Mouse (Mus musculus): ENCODE results near the gene A730015C16Rik.

Gene A730015C16Rik

GRCm38 (mm10) chr4:108848505-108848848 is at the start of gene A730015C16Rik:
TSS of gene A730015C16Rik (minus strand) at chr4:108848619.
- peak; percentile 45 for DNase-seq

- DNase-seq: no peak
Observed at GRCm38 (mm10) chr4:108890876-108891275, 42.5 kb upstream of the A730015C16Rik start.

DNA sequence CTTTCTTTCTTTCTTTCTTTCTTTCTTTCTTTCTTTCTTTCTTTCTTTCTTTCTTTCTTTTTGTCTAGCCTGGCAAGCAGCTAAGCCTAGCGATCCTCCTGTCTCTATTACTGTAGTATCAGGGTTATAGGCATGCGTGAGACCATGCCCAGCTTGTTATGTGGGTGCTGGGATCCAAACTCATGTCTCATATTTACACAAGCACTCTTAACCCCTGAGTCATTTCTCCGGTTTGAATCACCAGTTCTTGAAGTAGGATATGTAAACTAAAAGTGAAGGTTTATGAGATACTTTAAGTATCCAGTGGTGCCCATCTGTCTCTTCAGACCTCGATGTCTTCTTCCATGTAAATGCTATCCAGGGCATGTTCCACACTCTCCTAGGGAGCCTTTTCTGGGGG is 39.0 kb upstream of the A730015C16Rik start:
- no peak for DNase-seq

DNA sequence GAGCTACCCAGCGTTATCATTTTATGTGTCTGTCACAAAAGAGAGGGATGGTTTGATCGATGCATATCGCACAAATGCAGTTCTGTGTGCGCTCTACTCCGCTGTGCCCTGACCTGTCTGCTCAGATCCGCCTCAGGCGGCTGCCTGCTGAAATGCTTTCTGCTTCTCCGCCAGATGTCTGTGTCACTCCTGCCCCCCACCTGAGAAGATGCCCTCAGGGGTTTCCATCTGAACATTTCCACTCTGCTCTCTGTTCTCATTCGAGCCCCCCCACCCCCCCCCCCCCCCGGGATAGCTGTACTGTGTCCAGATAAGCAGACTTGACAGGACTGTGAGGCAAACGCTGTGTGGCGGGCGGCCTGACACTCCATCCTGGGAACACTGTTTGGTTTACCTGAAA is 35.4 kb upstream of the A730015C16Rik start:
- DNase-seq: no peak

DNA sequence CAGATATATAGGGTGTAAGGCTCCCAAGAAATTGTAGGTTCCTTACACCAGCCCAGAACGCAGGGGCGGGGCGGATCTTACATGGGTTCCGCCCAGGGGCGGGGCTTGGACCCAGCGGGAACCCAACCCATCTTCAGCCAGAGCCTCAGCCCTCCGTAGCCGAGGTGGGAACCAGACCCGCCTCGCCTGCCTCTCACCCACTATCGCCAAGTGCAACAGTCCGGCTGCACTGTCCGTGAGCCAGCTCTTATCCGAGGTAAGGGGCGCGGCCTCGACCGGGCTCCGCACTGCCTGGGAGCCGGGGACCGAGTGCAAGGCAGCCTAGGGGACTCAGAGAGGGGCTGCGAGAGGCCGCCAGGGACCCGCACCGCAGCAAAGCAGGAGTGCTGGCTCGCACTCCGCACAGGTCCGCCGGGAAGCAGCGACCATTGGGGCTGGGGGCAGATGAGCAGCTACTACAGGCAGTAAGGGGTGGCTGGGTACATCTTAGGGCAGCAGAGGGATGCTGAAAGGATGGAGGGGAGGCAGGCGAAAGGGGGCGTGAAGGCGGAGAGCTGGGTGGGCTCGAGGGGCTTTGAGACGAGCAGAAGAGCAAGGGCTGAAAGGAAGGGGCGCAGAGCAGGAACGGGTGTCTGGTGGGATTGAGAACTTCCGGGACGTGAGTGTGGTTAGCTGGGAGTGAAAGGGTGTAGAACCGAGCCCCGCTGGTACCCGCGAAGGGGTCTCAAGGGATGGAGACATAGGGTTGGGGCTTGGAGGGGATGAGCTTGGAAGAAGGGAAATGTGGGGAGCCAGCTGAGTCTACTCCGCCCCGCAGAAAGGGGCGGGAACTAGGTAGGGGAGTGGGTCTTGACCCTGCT is 30.8 kb upstream of the A730015C16Rik start, which contains the start of gene Rab3b:
Gene Rab3b, plus strand, starts transcription at position 101 of the 860 bp plus-strand sequence.
- DNase-seq: peak; percentile 20

GRCm38 (mm10) chr4:108877901-108878300 is 29.5 kb upstream of the A730015C16Rik start:
- no peak for DNase-seq

DNA sequence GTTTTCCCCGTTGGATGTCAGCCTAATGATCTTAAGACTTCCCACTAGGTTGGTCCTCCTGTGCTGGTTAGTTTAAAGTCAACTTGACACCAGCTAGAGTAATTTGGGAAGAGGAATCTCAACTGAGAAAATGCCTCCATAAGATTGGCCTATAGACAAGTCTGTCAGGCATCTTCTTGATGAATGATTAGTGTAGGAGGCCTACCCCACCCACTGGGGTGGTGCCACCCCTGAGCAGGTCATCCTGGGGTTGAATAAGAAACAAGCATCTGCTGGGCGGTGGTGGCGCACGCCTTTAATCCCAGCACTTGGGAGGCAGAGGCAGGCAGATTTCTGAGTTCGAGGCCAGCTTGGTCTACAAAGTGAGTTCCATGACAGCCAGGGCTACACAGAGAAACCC is 25.3 kb upstream of the A730015C16Rik start:
- DNase-seq: no peak

- peak; percentile 81 for DNase-seq
Observed at GRCm38 (mm10) chr4:108869730-108870374, 21.4 kb upstream of the A730015C16Rik start.

GRCm38 (mm10) chr4:108866806-108867205 is 18.4 kb upstream of the A730015C16Rik start:
- DNase-seq: no peak

- DNase-seq: peak; percentile 87
Observed at GRCm38 (mm10) chr4:108847715-108848504, 509 bp downstream of the A730015C16Rik start, which contains the start of gene Kti12. TSS of gene Kti12 (plus strand) at chr4:108847785.

- DNase-seq: no peak
Observed at GRCm38 (mm10) chr4:108845824-108846569, 2.4 kb downstream of the A730015C16Rik start.

GRCm38 (mm10) chr4:108843336-108843735 is 5.1 kb downstream of the A730015C16Rik start:
- DNase-seq: no peak

DNA sequence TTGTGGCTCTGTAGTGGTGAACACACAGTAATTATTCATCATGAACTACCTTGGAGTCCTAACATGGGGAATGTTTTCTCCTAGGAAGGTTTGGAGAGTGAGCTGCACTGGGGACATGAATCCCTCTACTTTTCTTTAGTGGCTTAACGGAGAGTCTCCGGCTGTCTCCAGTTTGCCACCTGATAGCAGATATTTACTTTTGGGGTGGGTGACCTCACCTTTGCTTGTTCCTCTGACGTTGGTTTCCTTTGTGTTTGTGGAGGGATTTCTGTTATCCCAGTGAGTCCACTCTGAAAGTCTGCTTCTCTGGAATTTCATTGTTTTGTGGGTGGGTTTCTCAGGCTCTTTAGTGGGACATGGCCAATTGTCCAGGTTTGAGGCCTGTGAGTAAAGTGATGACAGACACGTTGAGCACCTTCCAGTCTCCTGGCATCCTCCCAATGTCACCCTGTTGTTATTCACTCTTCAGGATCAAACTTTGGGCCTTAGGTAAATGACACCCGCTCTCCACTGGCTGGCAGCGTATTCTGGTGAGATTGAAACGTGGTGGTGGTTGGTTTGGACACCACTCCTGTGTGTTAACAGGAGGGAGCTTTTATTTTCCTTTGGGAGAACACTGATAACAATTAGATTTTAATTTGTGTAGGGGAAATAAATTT is 6.4 kb downstream of the A730015C16Rik start:
- no peak for DNase-seq

- peak; percentile 65 for DNase-seq
Observed at GRCm38 (mm10) chr4:108838031-108838430, 10.4 kb downstream of the A730015C16Rik start.

DNA sequence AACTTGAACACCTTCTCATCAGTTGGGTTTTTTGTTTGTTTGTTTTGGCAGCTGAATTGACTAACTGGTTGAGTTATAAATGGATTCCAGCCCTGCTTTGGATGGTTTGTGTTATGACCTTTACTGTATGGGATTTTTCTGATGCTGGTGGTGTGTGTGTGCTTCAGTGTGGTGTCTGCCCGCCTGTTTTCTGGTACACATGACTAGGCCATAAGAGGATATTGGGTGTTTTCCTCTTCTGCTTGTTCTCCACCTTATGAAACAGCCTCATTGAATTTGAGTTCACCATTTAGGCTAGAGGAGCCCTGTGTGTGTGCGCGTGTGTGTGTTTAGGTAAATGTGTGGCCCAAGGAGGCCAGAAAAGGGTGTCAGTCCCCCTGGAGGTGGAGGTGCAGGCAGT is 12.9 kb downstream of the A730015C16Rik start:
- DNase-seq: no peak

DNA sequence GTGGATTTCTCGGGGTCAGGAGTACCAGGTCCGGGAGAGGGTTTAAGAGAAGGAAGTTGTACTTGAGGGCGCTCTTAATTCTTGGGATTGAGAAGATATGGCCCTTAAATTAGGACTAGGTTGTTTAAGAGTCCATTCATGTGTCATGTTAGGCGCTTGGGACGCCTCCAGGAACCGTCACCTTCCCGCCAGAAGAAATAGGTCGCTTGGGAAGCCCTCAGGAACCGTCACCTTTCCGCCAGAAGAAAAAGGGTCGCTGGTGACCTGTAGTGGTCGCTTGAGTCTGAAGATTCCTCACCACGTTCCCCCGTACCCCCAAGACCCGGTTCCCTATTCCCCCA is 13.5 kb downstream of the A730015C16Rik start:
- peak; percentile 62 for DNase-seq

DNA sequence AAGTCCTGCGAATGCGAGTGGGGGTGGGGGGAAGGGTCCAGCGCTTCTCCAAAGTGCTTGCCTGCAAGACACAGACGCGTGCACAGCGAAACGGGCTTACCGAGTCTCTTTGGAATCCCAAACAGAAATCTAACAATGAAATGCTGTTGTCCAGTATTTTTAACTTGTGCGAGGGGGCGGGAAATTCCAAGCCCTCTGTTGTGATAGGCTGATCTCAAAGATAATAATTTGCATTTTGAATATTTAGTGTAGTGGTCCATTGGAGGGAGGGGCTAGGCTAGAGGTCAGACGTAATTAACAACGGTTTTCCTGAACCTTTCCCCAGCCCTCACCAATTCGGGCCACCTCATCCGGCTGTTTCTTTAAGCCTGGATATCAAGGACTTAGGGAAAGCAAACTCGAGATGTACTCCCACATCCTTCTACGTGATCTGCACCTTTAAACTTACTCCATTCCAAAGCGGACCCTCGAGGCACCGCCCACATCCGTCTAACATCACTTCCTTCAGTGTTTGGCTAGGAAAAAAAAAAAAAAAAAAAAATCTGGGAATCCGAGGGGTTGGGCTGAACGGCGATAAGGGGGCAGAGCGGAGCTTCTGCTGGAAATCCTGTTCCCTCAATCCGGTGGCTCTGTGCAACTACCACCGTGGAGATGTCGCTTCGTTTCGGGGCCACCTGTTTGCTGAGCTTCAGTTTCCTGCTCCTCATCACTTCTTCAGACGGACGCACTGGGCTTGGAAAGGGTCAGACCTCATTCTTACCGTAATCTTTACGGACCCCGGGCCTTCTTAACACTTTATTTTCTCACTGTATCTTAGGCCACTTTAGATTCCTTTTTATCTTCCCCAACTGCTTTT is 14.1 kb downstream of the A730015C16Rik start, which contains the start of gene Txndc12:
Gene Txndc12, plus strand, starts transcription at position 487 of the 856 bp plus-strand sequence.
- DNase-seq: peak; percentile 88

DNA sequence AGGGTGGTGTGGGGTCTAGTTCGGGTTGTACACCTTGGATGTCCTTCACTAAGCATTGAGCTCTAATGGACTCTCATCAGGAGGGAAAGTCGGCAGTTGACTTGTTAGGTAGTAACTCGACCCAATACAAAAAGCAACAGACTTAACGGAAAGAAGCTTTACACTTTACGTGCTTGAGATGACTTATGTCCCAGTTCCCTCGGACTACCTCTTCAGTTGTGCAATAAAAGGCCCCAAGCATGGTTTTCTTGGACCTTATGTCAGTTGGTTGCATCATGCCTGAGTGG is 14.6 kb downstream of the A730015C16Rik start:
- DNase-seq: no peak

DNA sequence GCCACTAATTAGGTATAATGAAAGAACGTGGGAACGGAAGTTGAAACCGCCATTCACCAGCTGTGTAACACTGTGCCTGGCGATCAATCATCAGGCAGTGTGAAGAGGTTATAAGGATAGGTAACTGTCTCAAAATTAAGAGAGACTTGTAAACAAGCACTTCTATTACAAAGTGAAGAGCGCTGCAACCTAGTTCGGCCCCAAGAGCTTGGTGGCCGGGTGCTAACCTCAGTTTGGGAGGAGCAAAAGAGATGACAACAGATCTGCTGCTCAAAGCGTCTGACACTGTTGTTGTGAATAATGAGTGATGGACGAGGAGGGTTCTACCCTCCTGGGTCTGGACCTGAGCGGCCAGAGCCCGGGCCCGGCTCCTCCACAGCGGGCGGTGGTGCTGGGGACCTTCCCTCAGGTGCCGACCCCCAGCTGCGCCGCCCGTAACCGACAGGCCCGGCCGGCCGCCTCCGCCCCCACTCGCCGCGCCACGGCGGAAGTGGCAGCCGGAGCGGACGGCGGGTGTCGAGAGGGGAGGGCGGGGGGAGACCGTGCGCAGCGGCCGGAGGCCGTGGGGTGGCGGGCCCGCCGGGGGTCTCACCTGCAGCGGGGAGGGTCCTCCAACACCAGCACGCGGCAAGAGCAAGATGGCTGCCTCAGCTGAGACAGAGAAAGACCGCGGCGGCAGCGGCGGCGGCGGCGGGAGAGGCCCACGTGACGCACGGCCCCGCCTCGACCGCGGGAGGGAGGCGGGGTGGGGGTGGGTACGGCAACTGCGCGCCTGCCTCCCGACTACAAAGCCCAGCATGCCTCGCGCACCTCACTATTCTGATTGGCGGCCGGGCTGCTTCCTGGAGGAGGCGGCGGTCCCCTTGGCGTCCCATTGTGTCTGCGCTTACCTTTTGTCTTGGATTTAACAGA is 15.2 kb downstream of the A730015C16Rik start, which contains the start of gene Btf3l4:
Gene Btf3l4, minus strand, starts transcription at position 699 of the 912 bp plus-strand sequence.
- peak; percentile 93 for DNase-seq

GRCm38 (mm10) chr4:108830698-108831097 is 17.7 kb downstream of the A730015C16Rik start:
- DNase-seq: no peak
